Mouse (Mus musculus) erythroblast, embryonic 14.5 days (primary cell): ENCODE data around the gene Dmtf1. TPM values are rescaled to one million over a fixed set of nuclear protein-coding genes. Genes with fewer than 3 reads are reported as not detected.

Source experiments
- H3K27me3 ChIP-seq: 2 replicates; pipeline ENCODE4 v1.6.1; 2012; ENCODE audit warnings: inconsistent platforms; ENCODE audit not compliant: control insufficient read depth
- H3K36me3 ChIP-seq: 2 replicates; pipeline ENCODE4 v1.6.1; 2012; ENCODE audit warnings: mild to moderate bottlenecking, inconsistent platforms; ENCODE audit not compliant: control insufficient read depth
- H3K4me1 ChIP-seq: 2 replicates; pipeline ENCODE4 v1.6.1; 2012; ENCODE audit warnings: inconsistent platforms; ENCODE audit not compliant: control insufficient read depth
- H3K4me3 ChIP-seq: replicated peaks from 2 replicates; pipeline ENCODE3; 2012; ENCODE audit warnings: moderate library complexity, mild to moderate bottlenecking, inconsistent platforms
- H3K9me3 ChIP-seq: 2 replicates; pipeline ENCODE4 v1.6.1; 2012; ENCODE audit warnings: low read length, inconsistent platforms, mixed read lengths; ENCODE audit not compliant: control insufficient read depth
- GATA1 ChIP-seq: IDR thresholded peaks from 2 replicates; pipeline ENCODE4 v1.6.1; 2012; ENCODE audit warnings: low read length, inconsistent platforms, mixed read lengths
- TAL1 ChIP-seq: IDR thresholded peaks from 3 replicates; pipeline ENCODE4 v1.6.1; 2012; ENCODE audit warnings: low read length, inconsistent platforms, mixed read lengths
- polyA plus RNA-seq: library from polyadenylated mRNA; stranded (reverse); fragments of >175 nt; gene quantifications from 2 replicates; pipeline ENCODE4 v1.2.3, GENCODE M21; 2012

Dmtf1 gene
- polyA plus RNA-seq, 1 experiment: 0.07 TPM

GRCm38 (mm10) chr5:9069599-9070209 lies 91.9 kb downstream of the Dmtf1 start:
- Histone ChIP-seq H3K9me3 (no peaks in the 10 kb centered on the region), H3K4me3 (no peak overlapping the region), H3K4me1 (no peaks in the 10 kb centered on the region), H3K27me3 (no peaks in the 10 kb centered on the region), H3K36me3 (no peaks in the 10 kb centered on the region)
- TF ChIP-seq TAL1 (no peak), GATA1 (no peak)

GRCm38 (mm10) chr5:9068886-9069285 lies 92.7 kb downstream of the Dmtf1 start:
- no peaks in the 10 kb centered on the region for H3K36me3 ChIP-seq
- H3K27me3 ChIP-seq: no peaks in the 10 kb centered on the region
- no peaks in the 10 kb centered on the region for H3K9me3 ChIP-seq
- no peaks in the 10 kb centered on the region for H3K4me1 ChIP-seq
- H3K4me3 ChIP-seq: no peak overlapping the region
- TF ChIP-seq GATA1 (no peak), TAL1 (no peak)

Other genes with a start within 250 kb of the Dmtf1 start
- 0.01 and 0.02 TPM in 2 replicates for gene Crot, start 164.5 kb downstream of the Dmtf1 start, polyA plus RNA-seq
- 0.04 and 0.14 TPM in 2 replicates for gene Tmem243, start 61.1 kb downstream of the Dmtf1 start, polyA plus RNA-seq
- gene 9330182L06Rik, start 104.3 kb upstream of the Dmtf1 start, polyA plus RNA-seq: not detected in 2 replicates